Mouse (Mus musculus): ENCODE measurements around the gene Zfp791. TPM values are rescaled to one million over a fixed set of nuclear protein-coding genes. Genes with fewer than 3 reads are reported as not detected.

The Zfp791 gene
- polyA plus RNA-seq, 1 experiment from 2014 or later = 3.2 TPM

- ATAC-seq (ENCODE audit: insufficient number of reproducible peaks, low FRiP score, low TSS enrichment, low read depth) = peak; percentile 87
- under 1% methylated on average over 68 of the region's 68 CpGs for WGBS
- Histone ChIP-seq H3K4me3 (replicated peaks) (peak within 1 kb of the TSS; percentile 98), H3K27me3 (no peaks in the 10 kb centered on the region), H3K4me2 (replicated peaks) (peak within 1 kb of the TSS; percentile 80), H3K36me3 (peaks cover 46% of the 10 kb centered on the region), H3K9ac (peak within 1 kb of the TSS; percentile 91), H3K27ac (replicated peaks) (peak within 1 kb of the TSS; percentile 97), H3K9me3 (replicated peaks) (no peaks in the 10 kb centered on the region), H3K4me1 (peaks cover 10% of the 10 kb centered on the region; the same call in 1 of the 2 replicates)
Measured at GRCm38 (mm10) chr8:85071514-85072281, 51.2 kb downstream of the Zfp791 start, which contains the start of gene Dhps. Gene Dhps, plus strand, starts transcription at chr8:85071757.

GRCm38 (mm10) chr8:85071041-85071440, 51.9 kb downstream of the Zfp791 start:
- Histone ChIP-seq H3K27ac (replicated peaks) (peak overlapping the region; percentile 97; the same call in 1 of the 2 replicates), H3K4me3 (replicated peaks) (peak overlapping the region; percentile 98), H3K9ac (no peak overlapping the region), H3K4me2 (replicated peaks) (peak overlapping the region; percentile 80), H3K27me3 (no peaks in the 10 kb centered on the region), H3K9me3 (replicated peaks) (no peaks in the 10 kb centered on the region), H3K4me1 (peaks cover 10% of the 10 kb centered on the region; the same call in 1 of the 2 replicates), H3K36me3 (peaks cover 44% of the 10 kb centered on the region)
- no peak for ATAC-seq (ENCODE audit: insufficient number of reproducible peaks, low FRiP score, low TSS enrichment, low read depth)
- 75% methylated on average over 5 of the region's 5 CpGs for WGBS

GRCm38 (mm10) chr8:85067982-85068381, 54.9 kb downstream of the Zfp791 start, which contains the start of gene Gm5741:
Gene Gm5741, minus strand, starts transcription at chr8:85067982.
- no peak for ATAC-seq (ENCODE audit: insufficient number of reproducible peaks, low FRiP score, low TSS enrichment, low read depth)

GRCm38 (mm10) chr8:85067155-85067554, 55.7 kb downstream of the Zfp791 start:
- H3K4me2 ChIP-seq (replicated peaks) = no peak overlapping the region
- no peak overlapping the region for H3K4me3 ChIP-seq (replicated peaks)
- WGBS = 82% methylated on average over 2 of the region's 2 CpGs
- H3K36me3 ChIP-seq = peaks cover 35% of the 10 kb centered on the region
- H3K27ac ChIP-seq (replicated peaks) = no peak overlapping the region
- H3K9me3 ChIP-seq (replicated peaks) = no peaks in the 10 kb centered on the region
- ATAC-seq (ENCODE audit: insufficient number of reproducible peaks, low FRiP score, low TSS enrichment, low read depth) = no peak
- H3K27me3 ChIP-seq = no peaks in the 10 kb centered on the region
- H3K9ac ChIP-seq = no peak overlapping the region
- peaks cover under 1% of the 10 kb centered on the region; the same call in 1 of the 2 replicates for H3K4me1 ChIP-seq

More at GRCm38 (mm10) chr8:85067982-85068381, 54.9 kb downstream of the Zfp791 start, which contains the start of gene Gm5741:
- H3K9ac ChIP-seq = no peak within 1 kb of the TSS
- H3K27me3 ChIP-seq = no peaks in the 10 kb centered on the region
- H3K9me3 ChIP-seq (replicated peaks) = no peaks in the 10 kb centered on the region
- no peak within 1 kb of the TSS for H3K4me2 ChIP-seq (replicated peaks)
- no peak within 1 kb of the TSS for H3K27ac ChIP-seq (replicated peaks)
- H3K4me1 ChIP-seq = peaks cover 7% of the 10 kb centered on the region; the same call in 1 of the 2 replicates
- H3K4me3 ChIP-seq (replicated peaks) = no peak within 1 kb of the TSS
- peaks cover 35% of the 10 kb centered on the region for H3K36me3 ChIP-seq

GRCm38 (mm10) chr8:85065213-85065612, 57.7 kb downstream of the Zfp791 start:
- no peaks in the 10 kb centered on the region for H3K27me3 ChIP-seq
- no peak overlapping the region for H3K4me2 ChIP-seq (replicated peaks)
- H3K27ac ChIP-seq (replicated peaks) = no peak overlapping the region
- ATAC-seq (ENCODE audit: insufficient number of reproducible peaks, low FRiP score, low TSS enrichment, low read depth) = no peak
- no peaks in the 10 kb centered on the region for H3K9me3 ChIP-seq (replicated peaks)
- WGBS = 39% methylated on average over 2 of the region's 2 CpGs
- H3K36me3 ChIP-seq = peaks cover 35% of the 10 kb centered on the region
- H3K4me1 ChIP-seq = peaks cover 18% of the 10 kb centered on the region
- no peak overlapping the region for H3K4me3 ChIP-seq (replicated peaks)
- no peak overlapping the region for H3K9ac ChIP-seq

GRCm38 (mm10) chr8:85062603-85063002, 60.3 kb downstream of the Zfp791 start:
- Histone ChIP-seq H3K36me3 (peaks cover 30% of the 10 kb centered on the region; the same call in 1 of the 2 replicates), H3K9me3 (replicated peaks) (no peaks in the 10 kb centered on the region), H3K4me2 (replicated peaks) (no peak overlapping the region), H3K4me1 (peaks cover 19% of the 10 kb centered on the region), H3K27ac (replicated peaks) (no peak overlapping the region), H3K27me3 (no peaks in the 10 kb centered on the region), H3K4me3 (replicated peaks) (no peak overlapping the region), H3K9ac (no peak overlapping the region)
- 94% methylated on average over 4 of the region's 4 CpGs for WGBS
- no peak for ATAC-seq (ENCODE audit: insufficient number of reproducible peaks, low FRiP score, low TSS enrichment, low read depth)

GRCm38 (mm10) chr8:85059879-85060616, 62.8 kb downstream of the Zfp791 start, which contains the start of gene Fbxw9:
Gene Fbxw9, plus strand, starts transcription at chr8:85060055.
- H3K36me3 ChIP-seq = peaks cover 33% of the 10 kb centered on the region
- H3K4me2 ChIP-seq (replicated peaks) = peak within 1 kb of the TSS; percentile 92
- H3K27ac ChIP-seq (replicated peaks) = peak within 1 kb of the TSS; percentile 60; the same call in 1 of the 2 replicates
- H3K4me3 ChIP-seq (replicated peaks) = peak within 1 kb of the TSS; percentile 87
- under 1% methylated on average over 53 of the region's 53 CpGs for WGBS
- H3K27me3 ChIP-seq = no peaks in the 10 kb centered on the region
- H3K4me1 ChIP-seq = peaks cover 19% of the 10 kb centered on the region
- H3K9ac ChIP-seq = peak within 1 kb of the TSS; percentile 69
- peak; percentile 84 for ATAC-seq (ENCODE audit: insufficient number of reproducible peaks, low FRiP score, low TSS enrichment, low read depth)
- H3K9me3 ChIP-seq (replicated peaks) = no peaks in the 10 kb centered on the region

Small RNA genes within 50 kb of the gene (microRNA-seq; reads per million reads assigned to microRNA genes)
- gene Gm23388 (ENCODE audit: borderline number of aligned reads) (6.2 reads per million, percentile 24 among the genes with 10 or more reads in this experiment), gene Mir7070 (ENCODE audit: borderline number of aligned reads) (not detected)

Other genes with a start within 250 kb of the Zfp791 start
- gene Gcdh, start 229.2 kb downstream of the Zfp791 start, polyA plus RNA-seq (2015; fragmentation: Nextera tagmentation; extraction: Ambion mirVana) = 29.4 and 32.2 TPM in 2 replicates
- gene Klf1, start 221.2 kb downstream of the Zfp791 start, polyA plus RNA-seq (2015; fragmentation: Nextera tagmentation; extraction: Ambion mirVana) = 1.3 and 1.6 TPM in 2 replicates
- gene Dnase2a, start 214.5 kb downstream of the Zfp791 start, polyA plus RNA-seq (2015; fragmentation: Nextera tagmentation; extraction: Ambion mirVana) = 20.0 and 22.4 TPM in 2 replicates
- gene Mast1, start 185.7 kb downstream of the Zfp791 start, polyA plus RNA-seq (2015; fragmentation: Nextera tagmentation; extraction: Ambion mirVana) = 1.9 and 2.2 TPM in 2 replicates
- 0.27 TPM in 1 of 2 replicates, not detected in the other for gene Rtbdn, start 176.1 kb downstream of the Zfp791 start, polyA plus RNA-seq (2015; fragmentation: Nextera tagmentation; extraction: Ambion mirVana)
- gene Gm49661, start 153.7 kb downstream of the Zfp791 start, polyA plus RNA-seq (2015; fragmentation: Nextera tagmentation; extraction: Ambion mirVana) = not detected in 2 replicates
- gene Prdx2, start 153.5 kb downstream of the Zfp791 start, polyA plus RNA-seq (2015; fragmentation: Nextera tagmentation; extraction: Ambion mirVana) = 705 and 717 TPM in 2 replicates
- 94.9 and 99.1 TPM in 2 replicates for gene Rnaseh2a, start 153.3 kb downstream of the Zfp791 start, polyA plus RNA-seq (2015; fragmentation: Nextera tagmentation; extraction: Ambion mirVana)
- gene Junb, start 144.4 kb downstream of the Zfp791 start, polyA plus RNA-seq (2015; fragmentation: Nextera tagmentation; extraction: Ambion mirVana) = 38.0 and 40.5 TPM in 2 replicates
- 27.2 and 30.6 TPM in 2 replicates for gene Hook2, start 132.5 kb downstream of the Zfp791 start, polyA plus RNA-seq (2015; fragmentation: Nextera tagmentation; extraction: Ambion mirVana)
- gene Best2, start 108.6 kb downstream of the Zfp791 start, polyA plus RNA-seq (2015; fragmentation: Nextera tagmentation; extraction: Ambion mirVana) = 0.93 and 2.0 TPM in 2 replicates
- gene Asna1, start 97.8 kb downstream of the Zfp791 start, polyA plus RNA-seq (2015; fragmentation: Nextera tagmentation; extraction: Ambion mirVana) = 117 and 119 TPM in 2 replicates
- gene Trir, start 96.3 kb downstream of the Zfp791 start, polyA plus RNA-seq (2015; fragmentation: Nextera tagmentation; extraction: Ambion mirVana) = 114 and 117 TPM in 2 replicates
- gene Tnpo2, start 86.2 kb downstream of the Zfp791 start, polyA plus RNA-seq (2015; fragmentation: Nextera tagmentation; extraction: Ambion mirVana) = 31.4 and 32.9 TPM in 2 replicates
- 32.6 and 37.4 TPM in 2 replicates for gene Fbxw9, start 63.0 kb downstream of the Zfp791 start, polyA plus RNA-seq (2015; fragmentation: Nextera tagmentation; extraction: Ambion mirVana)
- 0.65 and 0.88 TPM in 2 replicates for gene Gm5741, start 55.1 kb downstream of the Zfp791 start, polyA plus RNA-seq (2015; fragmentation: Nextera tagmentation; extraction: Ambion mirVana)
- gene Dhps, start 51.3 kb downstream of the Zfp791 start, polyA plus RNA-seq (2015; fragmentation: Nextera tagmentation; extraction: Ambion mirVana) = 53.0 and 57.9 TPM in 2 replicates
- 123 and 127 TPM in 2 replicates for gene Wdr83os, start 42.4 kb downstream of the Zfp791 start, polyA plus RNA-seq (2015; fragmentation: Nextera tagmentation; extraction: Ambion mirVana)
- 42.0 and 43.7 TPM in 2 replicates for gene Wdr83, start 41.8 kb downstream of the Zfp791 start, polyA plus RNA-seq (2015; fragmentation: Nextera tagmentation; extraction: Ambion mirVana)
- 35.7 and 39.5 TPM in 2 replicates for gene Man2b1, start 39.8 kb downstream of the Zfp791 start, polyA plus RNA-seq (2015; fragmentation: Nextera tagmentation; extraction: Ambion mirVana)
- not detected in 2 replicates for gene Cks1brt, start 28.8 kb upstream of the Zfp791 start, polyA plus RNA-seq (2015; fragmentation: Nextera tagmentation; extraction: Ambion mirVana)
- gene Olfr371, start 102.9 kb upstream of the Zfp791 start, polyA plus RNA-seq (2015; fragmentation: Nextera tagmentation; extraction: Ambion mirVana) = not detected in 2 replicates
- gene Orc6, start 176.5 kb upstream of the Zfp791 start, polyA plus RNA-seq (2015; fragmentation: Nextera tagmentation; extraction: Ambion mirVana) = 85.7 and 89.4 TPM in 2 replicates
- 120 and 128 TPM in 2 replicates for gene Vps35, start 176.7 kb upstream of the Zfp791 start, polyA plus RNA-seq (2015; fragmentation: Nextera tagmentation; extraction: Ambion mirVana)